Mouse (Mus musculus) megakaryocyte-erythroid progenitor cell, adult 5-6 weeks (primary cell): ENCODE measurements around the gene Zfyve28. TPM values are rescaled to one million over a fixed set of nuclear protein-coding genes. Genes with fewer than 3 reads are reported as not detected.

Experiments used
- ATAC-seq: replicated peaks from 2 replicates; pipeline ENCODE4 v1.8.0; 2016; ENCODE audit warnings: mild to moderate bottlenecking, inconsistent platforms; ENCODE audit not compliant: severe bottlenecking, poor library complexity, low FRiP score, low TSS enrichment
- total RNA-seq, 2 experiments: library from RNA; stranded (forward) in 1 of 2; stranded (reverse) in 1 of 2; fragments of 200-1000, 215-1000 nt in 1 of 2; fragments of >200 nt in 1 of 2; fragmentation: Nextera tagmentation in 1 of 2; gene quantifications; 2 replicates each; pipeline ENCODE4 v1.2.3; 2014 to 2017

Gene Zfyve28
- total RNA-seq, 2 experiments from 2014 or later, result not detected

- no peak for ATAC-seq
Measured at GRCm38 (mm10) chr5:34148476-34148875, 139.8 kb downstream of the Zfyve28 start.

GRCm38 (mm10) chr5:34147554-34147953 lies 140.7 kb downstream of the Zfyve28 start:
- no peak for ATAC-seq

Other genes with a start within 250 kb of the Zfyve28 start
- 0.26 and 3.1 TPM in 2 replicates for gene Poln, start 119.0 kb downstream of the Zfyve28 start, total RNA-seq (2014; fragmentation: Nextera tagmentation)
- gene Poln, start 119.0 kb downstream of the Zfyve28 start, total RNA-seq (2017), result 2.6 and 6.3 TPM in 2 replicates
- 45.3 and 52.4 TPM in 2 replicates for gene Haus3, start 118.9 kb downstream of the Zfyve28 start, total RNA-seq (2014; fragmentation: Nextera tagmentation)
- gene Haus3, start 118.9 kb downstream of the Zfyve28 start, total RNA-seq (2017), result 83.0 and 139 TPM in 2 replicates
- 32.3 and 34.4 TPM in 2 replicates for gene Mxd4, start 100.7 kb downstream of the Zfyve28 start, total RNA-seq (2014; fragmentation: Nextera tagmentation)
- gene Mxd4, start 100.7 kb downstream of the Zfyve28 start, total RNA-seq (2017), result 9.5 and 14.7 TPM in 2 replicates
- not detected in 2 replicates for gene Cfap99, start 151 bp upstream of the Zfyve28 start, total RNA-seq (2014; fragmentation: Nextera tagmentation)
- not detected in 2 replicates for gene Cfap99, start 151 bp upstream of the Zfyve28 start, total RNA-seq (2017)
- gene Rnf4, start 47.8 kb upstream of the Zfyve28 start, total RNA-seq (2014; fragmentation: Nextera tagmentation), result 116 and 123 TPM in 2 replicates
- gene Rnf4, start 47.8 kb upstream of the Zfyve28 start, total RNA-seq (2017), result 112 and 149 TPM in 2 replicates
- 33.6 and 42.2 TPM in 2 replicates for gene Fam193a, start 81.5 kb upstream of the Zfyve28 start, total RNA-seq (2014; fragmentation: Nextera tagmentation)
- gene Fam193a, start 81.5 kb upstream of the Zfyve28 start, total RNA-seq (2017), result 20.1 and 45.7 TPM in 2 replicates
- 4.8 and 14.9 TPM in 2 replicates for gene Tnip2, start 225.5 kb upstream of the Zfyve28 start, total RNA-seq (2014; fragmentation: Nextera tagmentation)
- gene Tnip2, start 225.5 kb upstream of the Zfyve28 start, total RNA-seq (2017), result 5.0 and 13.8 TPM in 2 replicates
- 10.2 and 13.1 TPM in 2 replicates for gene Sh3bp2, start 237.4 kb upstream of the Zfyve28 start, total RNA-seq (2014; fragmentation: Nextera tagmentation)
- 3.3 and 4.2 TPM in 2 replicates for gene Sh3bp2, start 237.4 kb upstream of the Zfyve28 start, total RNA-seq (2017)